Mouse (Mus musculus) testis, adult 2 months (tissue): Measurements from ENCODE around the gene Nup93. TPM values are rescaled to one million over a fixed set of nuclear protein-coding genes. Genes with fewer than 3 reads are reported as not detected.
A peak's percentile ranks its signal among the peaks of the same experiment; 100 is the strongest.

Experiments
- H3K27ac ChIP-seq: fragments of 200-500 bp; 2 replicates; pipeline ENCODE4 v1.5.1; 2012; ENCODE audit warnings: low read depth, low read length; ENCODE audit not compliant: control insufficient read depth, insufficient read depth
- H3K27me3 ChIP-seq: fragments of 200-500 bp; 2 replicates; pipeline ENCODE4 v1.6.1; 2012; ENCODE audit warnings: mild to moderate bottlenecking, low read length, moderate library complexity; ENCODE audit not compliant: control insufficient read depth, insufficient read depth
- H3K36me3 ChIP-seq: fragments of 200-500 bp; 2 replicates; pipeline ENCODE4 v1.6.1; 2012; ENCODE audit warnings: mild to moderate bottlenecking, low read length; ENCODE audit not compliant: control insufficient read depth, insufficient read depth
- H3K4me1 ChIP-seq: fragments of 200-500 bp; 2 replicates; pipeline ENCODE4 v1.6.1; 2012; ENCODE audit warnings: low read length; ENCODE audit not compliant: control insufficient read depth, insufficient read depth
- H3K4me3 ChIP-seq: fragments of 200-500 bp; 2 replicates; pipeline ENCODE4 v1.5.1; 2012; ENCODE audit warnings: low read depth, mild to moderate bottlenecking, low read length, moderate library complexity, mixed read lengths; ENCODE audit not compliant: control insufficient read depth
- CTCF ChIP-seq: fragments of 200-500 bp; IDR thresholded peaks from 2 replicates; pipeline ENCODE4 v1.5.1; 2012; ENCODE audit warnings: low read depth, mild to moderate bottlenecking, inconsistent platforms, low read length, moderate library complexity; ENCODE audit not compliant: control insufficient read depth, insufficient read depth, insufficient replicate concordance
- POLR2A ChIP-seq: fragments of 200-500 bp; IDR thresholded peaks from 2 replicates; pipeline ENCODE4 v1.6.1; 2012; ENCODE audit warnings: low read depth, mild to moderate bottlenecking, inconsistent platforms, low read length, moderate library complexity; ENCODE audit not compliant: control insufficient read depth
- polyA plus RNA-seq: library from polyadenylated mRNA; depleted of rRNA; stranded (reverse); fragments of >200 nt; gene quantifications from 2 replicates; pipeline ENCODE4 v1.2.3, GENCODE M21; 2012; rRNA removed

Nup93 gene
- polyA plus RNA-seq, 1 experiment, result 27.1 TPM

DNA sequence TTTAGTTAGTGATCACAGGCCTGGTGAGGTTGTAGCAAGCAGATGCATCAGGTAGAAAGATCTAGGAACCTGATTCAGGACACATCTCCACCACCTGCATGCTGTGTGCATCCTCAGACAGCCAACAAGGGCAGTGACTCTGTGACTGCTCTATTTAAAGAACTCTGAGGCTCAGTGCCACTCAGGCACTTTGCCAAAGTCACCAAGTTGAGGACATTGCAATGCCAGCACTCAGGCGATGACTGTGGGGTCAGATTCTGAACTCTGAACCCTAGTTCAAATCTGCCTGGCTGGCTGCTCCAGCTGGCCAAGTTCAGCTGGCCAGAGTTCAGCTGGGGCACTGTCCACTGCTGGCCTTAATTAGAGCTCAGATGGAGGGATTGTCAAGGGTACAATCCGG is 149.5 kb downstream of the Nup93 start:
- H3K27me3 ChIP-seq, result no peaks in the 10 kb centered on the region
- TF ChIP-seq CTCF (no peak), POLR2A (no peak)
- peak overlapping the region; percentile 18; the same call in 1 of the 2 replicates for H3K27ac ChIP-seq
- H3K36me3 ChIP-seq, result no peaks in the 10 kb centered on the region
- peaks cover 5% of the 10 kb centered on the region for H3K4me1 ChIP-seq
- H3K4me3 ChIP-seq, result no peak overlapping the region

GRCm38 (mm10) chr8:94364686-94365312 is 150.4 kb downstream of the Nup93 start:
- Histone ChIP-seq H3K36me3 (no peaks in the 10 kb centered on the region), H3K27me3 (no peaks in the 10 kb centered on the region), H3K4me1 (peaks cover 5% of the 10 kb centered on the region), H3K4me3 (no peak overlapping the region), H3K27ac (no peak overlapping the region)
- TF ChIP-seq POLR2A (no peak), CTCF (no peak)

- no peak for TF ChIP-seq CTCF
- TF ChIP-seq POLR2A, result no peak
- no peak overlapping the region for H3K27ac ChIP-seq
- no peaks in the 10 kb centered on the region for H3K36me3 ChIP-seq
- no peaks in the 10 kb centered on the region for H3K27me3 ChIP-seq
- peaks cover 5% of the 10 kb centered on the region for H3K4me1 ChIP-seq
- H3K4me3 ChIP-seq, result no peak overlapping the region
Measured at GRCm38 (mm10) chr8:94365410-94365981, 151.1 kb downstream of the Nup93 start.

Other genes starting within 250 kb of the Nup93 start
- 78.7 and 82.2 TPM in 2 replicates for gene Amfr, start 201.7 kb upstream of the Nup93 start, polyA plus RNA-seq
- gene Nudt21, start 177.5 kb upstream of the Nup93 start, polyA plus RNA-seq, result 35.1 and 53.0 TPM in 2 replicates
- 5.3 and 8.3 TPM in 2 replicates for gene Ogfod1, start 177.4 kb upstream of the Nup93 start, polyA plus RNA-seq
- gene Bbs2, start 115.6 kb upstream of the Nup93 start, polyA plus RNA-seq, result 38.0 and 39.9 TPM in 2 replicates
- not detected in 2 replicates for gene Mt4, start 77.4 kb upstream of the Nup93 start, polyA plus RNA-seq
- gene Mt3, start 62.0 kb upstream of the Nup93 start, polyA plus RNA-seq, result 6.3 and 9.4 TPM in 2 replicates
- gene Mt2, start 41.9 kb upstream of the Nup93 start, polyA plus RNA-seq, result 232 and 277 TPM in 2 replicates
- 1,753 and 1,911 TPM in 2 replicates for gene Mt1, start 35.5 kb upstream of the Nup93 start, polyA plus RNA-seq
- gene Slc12a3, start 114.6 kb downstream of the Nup93 start, polyA plus RNA-seq, result 0.99 and 1.4 TPM in 2 replicates
- gene Herpud1, start 171.9 kb downstream of the Nup93 start, polyA plus RNA-seq, result 227 and 245 TPM in 2 replicates
- gene Nlrc5, start 219.8 kb downstream of the Nup93 start, polyA plus RNA-seq, result 7.3 and 8.2 TPM in 2 replicates